ENCODE assay signal across 12 mouse cellular contexts in genomic region chr8:117422343-117422742, GRCm38 (mm10).
DNase-seq lines count a peak whose midpoint lies in the region; ATAC-seq and TF ChIP-seq lines count a peak whose summit lies in the region.
"Had no signal": no experiment of that assay in that cellular context is flagged by ENCODE, and none has a peak within 500 bp of the region (broad histone marks: within the 10 kb centered on the region; RNA-seq: fewer than 3 reads in every experiment).

No protein-coding gene starts in this region.

- no peak for TF ChIP-seq CTCF in gastrocnemius, adult 2 months (IDR thresholded peaks at IDR 0.05)
- no peak for TF ChIP-seq CTCF in layer of hippocampus, adult 2 months (conservative IDR thresholded peaks at IDR 0.05)

- no peak overlapping the region for H3K4me2 ChIP-seq in neural tube, embryonic 14.5 days (ENCODE audit: low read depth, low read length)

- intact Hi-C loops in gastrocnemius, adult 2 months (cut with DNase I), result loop anchor here (2.0 kb wide), 1 partner anchor 36 kb away; no protein-coding TSS in a partner anchor

- ATAC-seq in neural tube, embryonic 14.5 days (ENCODE audit: low read depth), result no peak
- ATAC-seq: lung, postnatal 0 days had no signal

- H3K9ac ChIP-seq in neural tube, embryonic 14.5 days (replicated peaks; ENCODE audit: low read depth, low read length), result no peak overlapping the region

- H3K27me3 ChIP-seq in neural tube, embryonic 14.5 days (ENCODE audit: control insufficient read depth, insufficient read depth, low read length), result no peaks in the 10 kb centered on the region
- H3K27me3 ChIP-seq: CH12.LX had no signal

- 0 out of 2 replicates have a peak, but pooled peaks cover 5% of the 10 kb centered on the region for H3K4me1 ChIP-seq in neural tube, embryonic 14.5 days (ENCODE audit: control insufficient read depth, insufficient read depth, low read length)

- H3K4me3 ChIP-seq in gastrocnemius, adult 2 months, result peak overlapping the region; percentile 62
- no peak overlapping the region for H3K4me3 ChIP-seq in layer of hippocampus, adult 2 months
- H3K4me3 ChIP-seq in neural tube, embryonic 14.5 days (ENCODE audit: low read depth, low read length), result no peak overlapping the region

- peak overlapping the region; percentile 88 for H3K27ac ChIP-seq in gastrocnemius, adult 2 months
- peak overlapping the region; percentile 83 for H3K27ac ChIP-seq in layer of hippocampus, adult 2 months
- H3K27ac ChIP-seq in neural tube, embryonic 14.5 days (ENCODE audit: low read depth, low read length), result 0 out of 2 replicates have a peak overlapping the region, but pooled peaks have one; percentile 7
- H3K27ac ChIP-seq: kidney, postnatal 0 days had no signal

- DNase-seq in gastrocnemius, adult 2 months, result no peak
- no peak for DNase-seq in gastrocnemius, postnatal 4 days (ENCODE audit: low spot score in 2 of 2)
- DNase-seq in layer of hippocampus, adult 2 months (ENCODE audit: low spot score in 2 of 2), result peak in 1 of 2 experiments; percentile 53
- DNase-seq in layer of hippocampus, postnatal 10 days (ENCODE audit: low spot score in 2 of 2), result no peak
- DNase-seq in cerebellum, adult 9-10 months, result peak; percentile 31
- DNase-seq in ovary, adult 18-20 months (ENCODE audit: low spot score), result no peak
- no peak for DNase-seq in kidney, postnatal 4 days
- DNase-seq: retina, postnatal 1 day had no signal

- 78% methylated on average over 6 of the region's 6 CpGs for WGBS in neural tube, embryonic 14.5 days

- 0 out of 2 replicates have a peak, but pooled peaks cover under 1% of the 10 kb centered on the region for H3K36me3 ChIP-seq in neural tube, embryonic 14.5 days (ENCODE audit: control insufficient read depth, insufficient read depth, low read length)

- no peaks in the 10 kb centered on the region for H3K9me3 ChIP-seq in neural tube, embryonic 14.5 days (ENCODE audit: control insufficient read depth, low read length)

Comparison
In these comparisons a context has a peak if more than half of its experiments do, and no peak if none do; other contexts are left out.
1. H3K27ac ChIP-seq: peak in every context shown above with its lines; median percentile 88 in gastrocnemius, adult 2 months; 83 in layer of hippocampus, adult 2 months; 7 in neural tube, embryonic 14.5 days.